Mouse (Mus musculus) E14TG2a.4 (cell line): ENCODE data around the gene Olfr1251.

Experiments
- CTCF ChIP-seq: conservative IDR thresholded peaks from 2 replicates; pipeline ENCODE4 v1.5.1; 2014; ENCODE audit warnings: low read length
- NANOG ChIP-seq: IDR thresholded peaks from 2 replicates; pipeline ENCODE4 v1.6.1; 2014; ENCODE audit warnings: borderline replicate concordance, low read length, mixed read lengths

DNA sequence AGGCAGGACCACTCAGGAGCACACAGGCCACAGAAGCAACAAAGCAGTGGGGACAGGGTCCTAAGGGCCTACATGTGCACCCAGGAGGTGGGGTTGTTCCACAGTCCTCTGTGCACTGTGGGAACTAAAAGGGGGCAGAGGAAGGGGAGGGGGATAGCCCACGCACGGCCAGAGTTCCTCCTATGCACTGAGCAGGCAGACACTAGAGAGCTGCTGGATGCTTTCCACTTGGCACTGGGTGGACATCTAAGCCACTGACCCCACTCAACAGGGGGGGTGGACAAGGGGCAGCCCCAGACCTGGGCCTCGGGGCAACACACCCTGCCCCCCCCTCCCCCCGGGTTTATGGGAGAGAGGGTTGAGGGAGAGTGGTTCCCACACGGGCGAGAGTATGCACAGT is 20.2 kb upstream of the Olfr1251 start:
- TF ChIP-seq CTCF (no peak), NANOG (no peak)
